Mouse (Mus musculus) limb, embryonic 11.5 days (tissue): Measurements from ENCODE around the gene Dusp9. TPM values are rescaled to one million over a fixed set of nuclear protein-coding genes. Genes with fewer than 3 reads are reported as not detected.
A peak's percentile ranks its signal among the peaks of the same experiment; 100 is the strongest.

Experiments
- ATAC-seq: fragments of 200-750 bp; cut with Nextera tagmentation; 2 replicates; pipeline ENCODE4 v1.8.0; 2017; ENCODE audit warnings: low read depth; ENCODE audit not compliant: insufficient number of reproducible peaks, low FRiP score, low TSS enrichment
- DNase-seq: peaks from one replicate; pipeline ENCODE4 v3.0.0-alpha.2; 2015; ENCODE audit warnings: low spot score
- H3K27ac ChIP-seq: fragments of 300-500 bp; sonication (generic); replicated peaks from 2 replicates; pipeline ENCODE4 v1.5.1; 2014; ENCODE audit warnings: low read depth, mild to moderate bottlenecking, low read length
- H3K27me3 ChIP-seq: fragments of 300-500 bp; sonication (generic); 2 replicates; pipeline ENCODE4 v1.6.1; 2014; ENCODE audit warnings: mild to moderate bottlenecking, low read length, mixed read lengths; ENCODE audit not compliant: control insufficient read depth, insufficient read depth
- H3K36me3 ChIP-seq: fragments of 300-500 bp; sonication (generic); 2 replicates; pipeline ENCODE4 v1.6.1; 2014; ENCODE audit warnings: mild to moderate bottlenecking, low read length, moderate library complexity, mixed read lengths; ENCODE audit not compliant: control insufficient read depth, insufficient read depth
- H3K4me1 ChIP-seq: fragments of 300-500 bp; sonication (generic); 2 replicates; pipeline ENCODE4 v1.6.1; 2014; ENCODE audit warnings: low read length, mixed read lengths; ENCODE audit not compliant: control insufficient read depth, insufficient read depth
- H3K4me2 ChIP-seq: fragments of 300-500 bp; sonication (generic); 2 replicates; pipeline ENCODE4 v1.6.1; 2014; ENCODE audit warnings: low read depth, mild to moderate bottlenecking, moderate library complexity; ENCODE audit not compliant: severe bottlenecking
- H3K4me3 ChIP-seq: fragments of 300-500 bp; sonication (generic); 2 replicates; pipeline ENCODE4 v1.5.1; 2014; ENCODE audit warnings: low read depth, low read length
- H3K9ac ChIP-seq: fragments of 300-500 bp; sonication (generic); 2 replicates; pipeline ENCODE4 v1.6.1; 2014; ENCODE audit warnings: mild to moderate bottlenecking, low read length
- H3K9me3 ChIP-seq: fragments of 300-500 bp; sonication (generic); 2 replicates; pipeline ENCODE4 v1.6.1; 2016; ENCODE audit warnings: low read length; ENCODE audit not compliant: control insufficient read depth
- WGBS: fragments of 180-500 bp; shearing (Covaris S2); extraction: QIAGEN DNeasy Blood & Tissue Kit; methylation state at CpG from one replicate; pipeline ENCODE4 v1.1.7; 2014; 5-methylcytosine and 5-hydroxymethylcytosine counted together
- polyA plus RNA-seq: library from polyadenylated mRNA; unstranded; fragments of >200 nt; fragmentation: Nextera tagmentation; extraction: Ambion mirVana; gene quantifications from 2 replicates; pipeline ENCODE4 v1.2.1, GENCODE M21; 2014

Dusp9 gene
- polyA plus RNA-seq: 22.0 and 28.4 TPM in 2 replicates

DNA sequence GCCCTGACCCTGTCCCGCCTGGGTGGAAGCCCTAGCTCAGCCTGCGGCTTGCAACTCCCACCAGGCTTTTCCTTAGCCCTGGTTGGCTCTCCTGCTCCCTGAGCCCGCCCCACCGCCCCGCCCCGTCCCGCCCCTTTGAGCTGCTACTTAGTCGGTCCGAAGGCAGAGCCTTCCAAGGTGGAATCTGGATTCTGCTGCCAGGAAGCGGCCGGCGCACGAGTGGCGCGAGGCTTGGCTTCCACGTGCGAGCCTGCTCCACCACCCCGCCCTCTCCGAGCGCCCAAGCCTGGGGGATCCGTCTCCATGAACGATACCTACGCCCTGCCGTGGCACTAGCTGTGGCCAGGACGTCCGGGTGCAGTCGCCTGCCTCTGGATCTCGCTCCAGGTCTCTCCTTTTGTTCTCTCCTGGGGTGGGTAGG lies at the start of gene Dusp9:
Dusp9 (plus strand) TSS at position 165 of the 421 bp plus-strand sequence.
- no peaks in the 10 kb centered on the region for H3K36me3 ChIP-seq
- peak within 1 kb of the TSS; percentile 67 for H3K9ac ChIP-seq
- WGBS: 18% methylated on average over 27 of the region's 28 CpGs
- no peaks in the 10 kb centered on the region for H3K4me1 ChIP-seq
- H3K27me3 ChIP-seq: peaks cover 20% of the 10 kb centered on the region
- ATAC-seq: peak; percentile 72
- peak; percentile 72 for DNase-seq
- no peak within 1 kb of the TSS for H3K27ac ChIP-seq
- no peaks in the 10 kb centered on the region; the same call in 1 of the 2 replicates for H3K9me3 ChIP-seq
- H3K4me3 ChIP-seq: peak within 1 kb of the TSS; percentile 42
- peak within 1 kb of the TSS; percentile 60 for H3K4me2 ChIP-seq

DNA sequence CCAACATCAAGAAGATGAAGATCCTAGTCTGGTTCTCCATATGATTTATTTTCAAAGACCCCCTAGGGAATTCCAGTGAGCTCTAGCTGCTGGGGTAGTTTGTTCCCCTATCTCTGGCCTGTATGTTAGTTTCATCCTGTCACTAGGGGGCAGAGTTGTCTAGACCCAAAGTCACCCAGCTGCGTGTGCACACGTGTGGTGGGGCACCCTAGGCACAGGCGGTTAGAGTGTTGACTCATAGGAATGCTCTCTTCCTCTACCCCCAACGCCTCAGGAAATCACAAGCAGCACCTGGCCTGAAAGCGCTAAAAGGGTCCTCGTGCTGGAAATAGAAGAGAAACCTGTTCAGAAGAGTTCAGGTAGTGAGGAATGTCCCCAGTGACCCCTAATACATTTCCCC lies 46.0 kb upstream of the Dusp9 start:
- H3K9me3 ChIP-seq: no peaks in the 10 kb centered on the region
- no peaks in the 10 kb centered on the region for H3K27me3 ChIP-seq
- DNase-seq: peak; percentile 23
- H3K27ac ChIP-seq: no peak overlapping the region
- no peaks in the 10 kb centered on the region for H3K36me3 ChIP-seq
- H3K4me3 ChIP-seq: no peak overlapping the region
- no peak overlapping the region for H3K9ac ChIP-seq
- ATAC-seq: no peak
- no peaks in the 10 kb centered on the region for H3K4me1 ChIP-seq
- no peak overlapping the region for H3K4me2 ChIP-seq
- 28% methylated on average over 6 of the region's 6 CpGs for WGBS

DNA sequence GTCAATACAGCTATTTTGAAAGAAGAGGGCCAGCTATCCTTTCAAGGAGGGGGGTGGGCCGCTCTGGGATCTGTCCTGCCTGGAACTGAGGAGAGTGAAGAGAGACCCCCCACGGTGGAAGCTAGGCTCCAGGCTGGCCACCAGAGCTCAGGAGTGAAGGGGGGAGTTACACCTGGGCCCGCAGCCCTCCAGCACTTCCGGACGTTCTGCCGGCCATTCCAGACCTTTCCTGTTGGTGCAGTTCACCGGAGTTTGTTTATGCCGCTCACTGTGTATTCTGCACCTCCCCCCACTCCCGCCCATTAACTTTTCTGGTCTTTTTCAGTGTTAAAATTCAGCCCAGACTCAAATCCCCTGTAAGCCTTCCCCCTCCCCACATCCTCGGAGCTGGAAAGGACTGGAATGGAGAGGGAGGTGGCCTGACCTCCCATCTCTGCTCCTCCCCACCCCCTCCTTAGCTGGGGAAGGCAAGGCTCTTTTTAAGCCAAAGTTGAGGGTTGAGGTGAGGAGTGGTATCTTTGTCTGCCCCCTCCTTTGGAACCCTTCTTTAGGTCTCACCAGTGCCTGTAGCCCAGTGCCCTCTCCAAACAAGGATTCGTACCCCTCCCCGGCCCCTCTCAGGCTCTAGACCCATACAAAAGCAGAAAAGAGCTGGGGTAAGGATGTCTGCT lies 44.6 kb upstream of the Dusp9 start:
- no peak overlapping the region for H3K4me3 ChIP-seq
- no peak overlapping the region; the same call in 1 of the 2 replicates for H3K27ac ChIP-seq
- H3K27me3 ChIP-seq: no peaks in the 10 kb centered on the region
- WGBS: 30% methylated on average over 12 of the region's 12 CpGs
- H3K9me3 ChIP-seq: no peaks in the 10 kb centered on the region
- H3K4me1 ChIP-seq: no peaks in the 10 kb centered on the region
- H3K9ac ChIP-seq: no peak overlapping the region
- no peaks in the 10 kb centered on the region for H3K36me3 ChIP-seq
- DNase-seq: peak; percentile 51
- H3K4me2 ChIP-seq: no peak overlapping the region
- ATAC-seq: peak; percentile 72

DNA sequence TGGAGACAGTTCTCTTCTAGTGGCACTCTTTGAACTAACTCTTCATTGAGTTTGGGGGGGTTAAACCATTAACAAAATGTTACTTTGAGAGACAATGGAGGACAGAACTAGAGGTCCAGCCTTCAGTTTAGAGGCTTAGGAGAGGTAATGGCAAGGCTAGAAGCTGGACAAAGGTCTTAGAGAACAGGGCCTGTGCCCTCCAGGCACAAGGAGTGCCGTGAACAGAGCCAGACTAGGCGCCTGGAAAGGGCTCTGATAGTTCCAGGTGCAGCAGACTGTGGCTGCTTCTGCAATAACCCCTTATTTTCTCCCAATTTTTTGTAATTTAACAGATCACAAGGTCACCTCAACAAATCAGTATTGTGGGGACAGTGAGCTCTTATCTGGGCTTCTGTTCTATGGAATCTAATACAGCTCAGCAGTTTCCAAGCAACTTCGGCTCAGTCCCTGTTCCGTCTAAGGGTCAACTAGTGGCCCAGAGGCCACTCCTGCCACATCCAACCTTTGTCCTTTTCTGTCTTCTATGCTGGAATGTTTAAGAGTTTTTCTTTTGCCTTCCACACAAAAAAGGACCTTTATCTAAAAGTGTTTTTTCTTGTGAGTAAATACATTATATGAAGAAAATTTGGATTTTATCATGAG lies 43.8 kb upstream of the Dusp9 start:
- H3K4me2 ChIP-seq: no peak overlapping the region
- H3K4me3 ChIP-seq: no peak overlapping the region
- no peak for ATAC-seq
- no peak overlapping the region for H3K9ac ChIP-seq
- H3K4me1 ChIP-seq: no peaks in the 10 kb centered on the region
- H3K9me3 ChIP-seq: no peaks in the 10 kb centered on the region
- no peak for DNase-seq
- H3K27ac ChIP-seq: no peak overlapping the region; the same call in 1 of the 2 replicates
- H3K27me3 ChIP-seq: no peaks in the 10 kb centered on the region
- WGBS: 55% methylated on average over 4 of the region's 4 CpGs
- no peaks in the 10 kb centered on the region for H3K36me3 ChIP-seq

DNA sequence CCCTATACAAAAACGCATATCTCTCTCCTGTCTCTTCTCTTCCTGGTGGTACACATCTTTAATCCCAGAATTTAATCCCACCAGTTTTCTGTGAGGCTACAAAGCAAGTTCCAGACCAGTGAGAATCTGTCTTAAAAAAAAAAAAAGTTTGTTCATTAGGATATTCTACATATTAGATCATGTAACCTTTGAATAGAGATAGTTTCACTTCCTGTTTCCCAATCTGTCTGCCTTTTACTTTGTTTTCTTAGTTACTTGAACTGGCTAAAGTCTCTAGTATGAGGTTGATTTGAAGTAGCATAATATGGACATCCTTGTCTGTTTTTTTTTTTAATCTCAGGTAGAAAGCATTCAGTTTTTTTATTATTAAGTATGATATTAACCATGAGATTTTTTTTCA lies 37.8 kb upstream of the Dusp9 start:
- ATAC-seq (no peak), DNase-seq (no peak)
- H3K4me3 ChIP-seq: no peak overlapping the region
- H3K27ac ChIP-seq: no peak overlapping the region
- H3K4me2 ChIP-seq: no peak overlapping the region
- 85% methylated on average over 1 of the region's 1 CpGs for WGBS
- no peak overlapping the region for H3K9ac ChIP-seq
- H3K36me3 ChIP-seq: no peaks in the 10 kb centered on the region
- H3K4me1 ChIP-seq: no peaks in the 10 kb centered on the region
- no peaks in the 10 kb centered on the region for H3K27me3 ChIP-seq
- no peaks in the 10 kb centered on the region for H3K9me3 ChIP-seq

DNA sequence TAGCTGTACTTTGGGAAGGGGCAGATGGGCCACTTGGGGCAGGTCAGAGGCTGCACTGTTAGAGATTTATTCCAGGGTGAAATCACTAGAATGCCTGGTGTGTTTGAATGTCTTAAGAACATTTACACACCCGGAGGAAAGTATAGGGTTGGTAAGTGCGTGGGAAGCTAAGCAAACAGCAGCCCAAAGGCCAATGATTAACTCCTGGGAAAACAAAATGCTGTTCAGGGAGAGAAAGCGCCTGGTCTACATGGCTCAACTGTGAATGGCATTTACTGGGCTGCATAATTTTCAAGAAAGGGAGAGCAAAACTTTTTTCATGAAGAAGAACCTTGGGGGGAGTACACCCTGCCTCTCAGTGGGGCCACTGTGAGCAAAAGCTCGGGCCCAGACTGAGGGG lies 25.6 kb upstream of the Dusp9 start:
- Histone ChIP-seq H3K9ac (no peak overlapping the region), H3K27me3 (no peaks in the 10 kb centered on the region), H3K4me3 (no peak overlapping the region), H3K4me2 (no peak overlapping the region), H3K36me3 (no peaks in the 10 kb centered on the region), H3K4me1 (no peaks in the 10 kb centered on the region), H3K9me3 (no peaks in the 10 kb centered on the region), H3K27ac (no peak overlapping the region)
- WGBS: 77% methylated on average over 4 of the region's 4 CpGs
- ATAC-seq (no peak), DNase-seq (no peak)

DNA sequence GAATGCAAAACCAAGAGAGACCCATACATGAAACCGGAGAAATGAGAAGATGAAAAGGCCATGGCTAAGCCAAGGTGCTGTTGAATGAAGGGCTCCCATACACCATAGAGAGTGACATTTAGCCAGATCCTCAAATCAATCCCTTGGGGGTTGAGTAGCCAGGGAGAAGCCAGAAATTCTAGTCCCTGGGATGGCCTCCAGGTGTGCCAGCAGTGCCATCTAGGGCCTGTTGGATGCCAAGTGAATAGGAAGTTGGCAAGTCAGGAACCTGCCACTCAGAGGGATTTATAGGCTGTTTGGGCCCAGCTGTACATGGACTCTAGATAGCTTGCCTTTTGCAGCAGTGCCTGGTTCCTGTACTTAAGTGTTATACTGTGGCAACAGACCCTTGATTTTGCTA lies 23.3 kb upstream of the Dusp9 start:
- no peaks in the 10 kb centered on the region for H3K27me3 ChIP-seq
- no peaks in the 10 kb centered on the region for H3K9me3 ChIP-seq
- no peaks in the 10 kb centered on the region for H3K36me3 ChIP-seq
- no peak overlapping the region for H3K27ac ChIP-seq
- H3K4me2 ChIP-seq: no peak overlapping the region
- ATAC-seq (no peak), DNase-seq (no peak)
- no peaks in the 10 kb centered on the region for H3K4me1 ChIP-seq
- no peak overlapping the region for H3K9ac ChIP-seq
- 90% methylated on average over 1 of the region's 1 CpGs for WGBS
- H3K4me3 ChIP-seq: no peak overlapping the region

DNA sequence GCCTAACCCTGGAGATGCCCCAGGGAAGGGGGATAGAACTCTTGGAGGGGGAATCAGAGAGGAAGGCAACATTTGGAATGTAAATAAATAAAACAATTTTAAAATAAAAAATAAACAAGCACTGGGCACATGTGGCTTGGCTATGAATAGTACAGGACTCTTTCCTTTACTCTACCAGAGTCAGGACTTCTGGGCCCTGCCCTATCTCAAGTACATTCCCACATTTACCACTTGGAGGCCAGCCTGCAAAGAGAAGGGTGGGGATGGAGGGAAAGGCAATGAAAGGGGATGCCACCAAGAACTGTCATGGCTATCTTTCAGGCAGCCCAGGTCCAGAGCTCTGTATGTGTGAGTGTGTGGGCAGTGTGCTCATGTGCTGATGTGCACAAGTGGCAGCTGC lies 19.8 kb upstream of the Dusp9 start:
- Histone ChIP-seq H3K27me3 (no peaks in the 10 kb centered on the region), H3K4me1 (no peaks in the 10 kb centered on the region), H3K36me3 (no peaks in the 10 kb centered on the region), H3K9me3 (no peaks in the 10 kb centered on the region), H3K9ac (no peak overlapping the region), H3K27ac (no peak overlapping the region), H3K4me2 (no peak overlapping the region), H3K4me3 (no peak overlapping the region)
- no peak for ATAC-seq
- DNase-seq: no peak
